Mouse (Mus musculus) embryonic facial prominence, embryonic 10.5 days (tissue): ENCODE results near the gene Znrf2. TPM values are rescaled to one million over a fixed set of nuclear protein-coding genes. Genes with fewer than 3 reads are reported as not detected.

Experiments used
- DNase-seq: peaks from one replicate; pipeline ENCODE4 v3.0.0-alpha.2; 2017; ENCODE audit warnings: low spot score
- H3K27ac ChIP-seq: fragments of 300-500 bp; sonication (generic); replicated peaks from 2 replicates; pipeline ENCODE4 v1.5.1; 2016; ENCODE audit warnings: mild to moderate bottlenecking
- H3K27me3 ChIP-seq: fragments of 300-500 bp; sonication (generic); replicated peaks from 2 replicates; pipeline ENCODE4 v1.6.1; 2016; ENCODE audit warnings: low read depth, mild to moderate bottlenecking; ENCODE audit not compliant: poor library complexity, severe bottlenecking
- H3K36me3 ChIP-seq: fragments of 300-500 bp; sonication (generic); replicated peaks from 2 replicates; pipeline ENCODE4 v1.6.1; 2016; ENCODE audit warnings: mild to moderate bottlenecking, moderate library complexity
- H3K4me1 ChIP-seq: fragments of 300-500 bp; sonication (generic); 2 replicates; pipeline ENCODE4 v1.6.1; 2016
- H3K4me3 ChIP-seq: fragments of 300-500 bp; sonication (generic); 2 replicates; pipeline ENCODE4 v1.5.1; 2016; ENCODE audit warnings: mild to moderate bottlenecking, moderate library complexity
- H3K9me3 ChIP-seq: fragments of 300-500 bp; sonication (generic); 2 replicates; pipeline ENCODE4 v1.6.1; 2016; ENCODE audit warnings: mild to moderate bottlenecking
- WGBS: fragments of 180-500 bp; shearing (Covaris S2); methylation state at CpG from one replicate; pipeline ENCODE4 v1.1.7; 2016; 5-methylcytosine and 5-hydroxymethylcytosine counted together
- polyA plus RNA-seq: library from polyadenylated mRNA; unstranded; fragments of >200 nt; fragmentation: Nextera tagmentation; extraction: Ambion mirVana; gene quantifications from 2 replicates; pipeline ENCODE4 v1.2.1, GENCODE M21; 2016

Gene Znrf2
- polyA plus RNA-seq, 1 experiment from 2014 or later, result 2.5 TPM

- no peaks in the 10 kb centered on the region for H3K27me3 ChIP-seq
- no peaks in the 10 kb centered on the region for H3K9me3 ChIP-seq
- H3K4me1 ChIP-seq, result no peaks in the 10 kb centered on the region
- WGBS, result 81% methylated on average over 5 of the region's 5 CpGs
- no peaks in the 10 kb centered on the region for H3K36me3 ChIP-seq
- H3K27ac ChIP-seq, result no peak overlapping the region
- H3K4me3 ChIP-seq, result no peak overlapping the region
- no peak for DNase-seq
Observed at GRCm38 (mm10) chr6:54933216-54933615, 116.5 kb downstream of the Znrf2 start.

GRCm38 (mm10) chr6:54933866-54934265 lies 117.2 kb downstream of the Znrf2 start:
- WGBS, result 82% methylated on average over 3 of the region's 3 CpGs
- no peak overlapping the region for H3K27ac ChIP-seq
- no peaks in the 10 kb centered on the region for H3K27me3 ChIP-seq
- no peaks in the 10 kb centered on the region for H3K36me3 ChIP-seq
- H3K9me3 ChIP-seq, result no peaks in the 10 kb centered on the region
- no peaks in the 10 kb centered on the region for H3K4me1 ChIP-seq
- no peak for DNase-seq
- H3K4me3 ChIP-seq, result no peak overlapping the region

GRCm38 (mm10) chr6:54934313-54934712 lies 117.6 kb downstream of the Znrf2 start:
- DNase-seq, result no peak
- no peak overlapping the region for H3K4me3 ChIP-seq
- H3K27me3 ChIP-seq, result no peaks in the 10 kb centered on the region; the same call in 1 of the 2 replicates
- H3K9me3 ChIP-seq, result no peaks in the 10 kb centered on the region
- H3K27ac ChIP-seq, result no peak overlapping the region
- 86% methylated on average over 8 of the region's 8 CpGs for WGBS
- H3K36me3 ChIP-seq, result no peaks in the 10 kb centered on the region
- H3K4me1 ChIP-seq, result peaks cover under 1% of the 10 kb centered on the region; the same call in 1 of the 2 replicates

GRCm38 (mm10) chr6:54934930-54935329 lies 118.2 kb downstream of the Znrf2 start:
- 80% methylated on average over 5 of the region's 5 CpGs for WGBS
- Histone ChIP-seq H3K4me1 (peaks cover 7% of the 10 kb centered on the region; the same call in 1 of the 2 replicates), H3K27ac (no peak overlapping the region), H3K36me3 (no peaks in the 10 kb centered on the region), H3K9me3 (no peaks in the 10 kb centered on the region), H3K27me3 (no peaks in the 10 kb centered on the region; the same call in 1 of the 2 replicates), H3K4me3 (no peak overlapping the region)
- DNase-seq, result no peak

- no peaks in the 10 kb centered on the region; the same call in 1 of the 2 replicates for H3K27me3 ChIP-seq
- WGBS, result 73% methylated on average over 2 of the region's 2 CpGs
- H3K9me3 ChIP-seq, result no peaks in the 10 kb centered on the region
- H3K4me3 ChIP-seq, result no peak overlapping the region
- no peak for DNase-seq
- H3K4me1 ChIP-seq, result peaks cover 13% of the 10 kb centered on the region; the same call in 1 of the 2 replicates
- no peaks in the 10 kb centered on the region for H3K36me3 ChIP-seq
- H3K27ac ChIP-seq, result no peak overlapping the region
Observed at GRCm38 (mm10) chr6:54936496-54936895, 119.8 kb downstream of the Znrf2 start.

GRCm38 (mm10) chr6:54939631-54940030 lies 122.9 kb downstream of the Znrf2 start:
- Histone ChIP-seq H3K4me3 (no peak overlapping the region), H3K9me3 (no peaks in the 10 kb centered on the region), H3K36me3 (no peaks in the 10 kb centered on the region), H3K27ac (no peak overlapping the region), H3K4me1 (peaks cover 28% of the 10 kb centered on the region), H3K27me3 (peaks cover 30% of the 10 kb centered on the region)
- WGBS, result 52% methylated on average over 4 of the region's 4 CpGs
- DNase-seq, result no peak

GRCm38 (mm10) chr6:54940126-54940525 lies 123.4 kb downstream of the Znrf2 start:
- H3K4me1 ChIP-seq, result peaks cover 30% of the 10 kb centered on the region
- DNase-seq, result no peak
- no peak overlapping the region for H3K27ac ChIP-seq
- no peaks in the 10 kb centered on the region for H3K9me3 ChIP-seq
- H3K27me3 ChIP-seq, result peaks cover 35% of the 10 kb centered on the region
- WGBS, result 84% methylated on average over 7 of the region's 7 CpGs
- H3K36me3 ChIP-seq, result no peaks in the 10 kb centered on the region
- no peak overlapping the region for H3K4me3 ChIP-seq

GRCm38 (mm10) chr6:54941149-54941548 lies 124.4 kb downstream of the Znrf2 start:
- Histone ChIP-seq H3K36me3 (no peaks in the 10 kb centered on the region), H3K27ac (no peak overlapping the region), H3K4me3 (no peak overlapping the region), H3K9me3 (no peaks in the 10 kb centered on the region), H3K27me3 (peaks cover 41% of the 10 kb centered on the region), H3K4me1 (peaks cover 30% of the 10 kb centered on the region)
- 93% methylated on average over 6 of the region's 6 CpGs for WGBS
- no peak for DNase-seq

Other genes with a start within 250 kb of the Znrf2 start
- gene Plekha8, start 221.8 kb upstream of the Znrf2 start, polyA plus RNA-seq, result 17.6 and 18.2 TPM in 2 replicates
- 11.1 and 11.2 TPM in 2 replicates for gene Fkbp14, start 219.6 kb upstream of the Znrf2 start, polyA plus RNA-seq
- 8.6 and 9.1 TPM in 2 replicates for gene Mturn, start 135.3 kb upstream of the Znrf2 start, polyA plus RNA-seq
- 1.2 and 1.4 TPM in 2 replicates for gene Nod1, start 155.7 kb downstream of the Znrf2 start, polyA plus RNA-seq
- gene Ggct, start 176.0 kb downstream of the Znrf2 start, polyA plus RNA-seq, result 9.5 and 13.9 TPM in 2 replicates
- 203 and 223 TPM in 2 replicates for gene Gars, start 221.1 kb downstream of the Znrf2 start, polyA plus RNA-seq